Mouse (Mus musculus) C2C12 (cell line): Measurements from ENCODE around the gene Col16a1.

Experiments
- CEBPB ChIP-seq: IDR thresholded peaks from one replicate; pipeline ENCODE4 v1.6.1; 2011; ENCODE audit warnings: low read depth, mild to moderate bottlenecking, control low read depth, moderate library complexity
- CTCF ChIP-seq: IDR thresholded peaks from one replicate; pipeline ENCODE4 v1.5.1; 2011; ENCODE audit not compliant: control insufficient read depth, insufficient read depth, insufficient read length
- MAX ChIP-seq: IDR thresholded peaks from one replicate; pipeline ENCODE4 v1.6.1; 2011; ENCODE audit warnings: mild to moderate bottlenecking, control low read depth
- MYOG ChIP-seq: IDR thresholded peaks from one replicate; pipeline ENCODE4 v1.6.1; 2011; ENCODE audit not compliant: control insufficient read depth, insufficient read length; ENCODE audit errors: extremely low read depth
- USF1 ChIP-seq: IDR thresholded peaks from one replicate; pipeline ENCODE4 v1.6.1; 2011; ENCODE audit warnings: low read depth, mild to moderate bottlenecking, control low read depth, moderate library complexity

GRCm38 (mm10) chr4:130148405-130148804 lies 100.8 kb downstream of the Col16a1 start:
- TF ChIP-seq CTCF (no peak), MAX (no peak), MYOG (no peak), USF1 (no peak), CEBPB (no peak)
